Mouse (Mus musculus) MEL (cell line): ENCODE measurements around the gene D430041D05Rik.

ENCODE experiments used
- CHD2 ChIP-seq: IDR thresholded peaks from 2 replicates; pipeline ENCODE4 v1.6.1; 2011; ENCODE audit warnings: low read length, improper control_type of control experiment
- CTCF ChIP-seq, 3 experiments: IDR thresholded peaks in 2 of 3; conservative IDR thresholded peaks in 1 of 3; 2 replicates each; pipeline ENCODE4 v1.5.1; 2011 to 2012; ENCODE audit warnings: low read length in 3 of 3, low read depth in 2 of 3, mild to moderate bottlenecking in 2 of 3, improper control_type of control experiment in 1 of 3, inconsistent platforms in 1 of 3, mixed read lengths in 1 of 3, moderate library complexity in 1 of 3; ENCODE audit not compliant: control insufficient read depth in 1 of 3, insufficient read depth in 1 of 3, poor library complexity in 1 of 3, severe bottlenecking in 1 of 3
- EP300 ChIP-seq, 2 experiments: IDR thresholded peaks; 2 replicates each; pipeline ENCODE4 v1.6.1; 2011; ENCODE audit warnings: improper control_type of control experiment in 2 of 2, low read length in 2 of 2, low read depth in 1 of 2, mild to moderate bottlenecking in 1 of 2
- ETS1 ChIP-seq: IDR thresholded peaks from 2 replicates; pipeline ENCODE4 v1.6.1; 2012; ENCODE audit warnings: low read depth, mild to moderate bottlenecking, inconsistent platforms, low read length, improper control_type of control experiment, moderate library complexity
- HCFC1 ChIP-seq: IDR thresholded peaks from 2 replicates; pipeline ENCODE4 v1.6.1; 2012; ENCODE audit warnings: low read depth, mild to moderate bottlenecking, inconsistent platforms, low read length, improper control_type of control experiment, moderate library complexity
- JUND ChIP-seq: IDR thresholded peaks from 2 replicates; pipeline ENCODE4 v1.6.1; 2011; ENCODE audit warnings: low read depth, mild to moderate bottlenecking, improper control_type of control experiment, low read length
- KAT2A ChIP-seq: conservative IDR thresholded peaks from 2 replicates; pipeline ENCODE4 v1.6.1; 2012; ENCODE audit warnings: low read depth, low read length, improper control_type of control experiment, inconsistent platforms
- MAFK ChIP-seq: IDR thresholded peaks from 2 replicates; pipeline ENCODE4 v1.6.1; 2011; ENCODE audit warnings: low read depth, mild to moderate bottlenecking, low read length, improper control_type of control experiment, borderline replicate concordance
- MAX ChIP-seq: IDR thresholded peaks from 2 replicates; pipeline ENCODE4 v1.6.1; 2011; ENCODE audit warnings: low read length, improper control_type of control experiment
- POLR2A ChIP-seq, 2 experiments: IDR thresholded peaks; 2 replicates each; pipeline ENCODE4 v1.6.1; 2011 to 2012; ENCODE audit warnings: low read length in 2 of 2, mild to moderate bottlenecking in 2 of 2, control low read depth in 1 of 2, improper control_type of control experiment in 1 of 2, low read depth in 1 of 2, moderate library complexity in 1 of 2; ENCODE audit not compliant: control insufficient read depth in 1 of 2, insufficient read depth in 1 of 2, poor library complexity in 1 of 2
- POLR2AphosphoS2 ChIP-seq: IDR thresholded peaks from 2 replicates; pipeline ENCODE4 v1.6.1; 2011; ENCODE audit warnings: low read length, improper control_type of control experiment
- RCOR1 ChIP-seq: IDR thresholded peaks from 2 replicates; pipeline ENCODE4 v1.6.1; 2012; ENCODE audit warnings: low read depth, mild to moderate bottlenecking, inconsistent platforms, low read length, improper control_type of control experiment
- USF2 ChIP-seq, 2 experiments: IDR thresholded peaks; 2 replicates each; pipeline ENCODE4 v1.6.1; 2011 to 2012; ENCODE audit warnings: improper control_type of control experiment in 2 of 2, low read length in 2 of 2, borderline replicate concordance in 1 of 2, inconsistent platforms in 1 of 2, low read depth in 1 of 2, mild to moderate bottlenecking in 1 of 2; ENCODE audit not compliant: insufficient read depth in 1 of 2

DNA sequence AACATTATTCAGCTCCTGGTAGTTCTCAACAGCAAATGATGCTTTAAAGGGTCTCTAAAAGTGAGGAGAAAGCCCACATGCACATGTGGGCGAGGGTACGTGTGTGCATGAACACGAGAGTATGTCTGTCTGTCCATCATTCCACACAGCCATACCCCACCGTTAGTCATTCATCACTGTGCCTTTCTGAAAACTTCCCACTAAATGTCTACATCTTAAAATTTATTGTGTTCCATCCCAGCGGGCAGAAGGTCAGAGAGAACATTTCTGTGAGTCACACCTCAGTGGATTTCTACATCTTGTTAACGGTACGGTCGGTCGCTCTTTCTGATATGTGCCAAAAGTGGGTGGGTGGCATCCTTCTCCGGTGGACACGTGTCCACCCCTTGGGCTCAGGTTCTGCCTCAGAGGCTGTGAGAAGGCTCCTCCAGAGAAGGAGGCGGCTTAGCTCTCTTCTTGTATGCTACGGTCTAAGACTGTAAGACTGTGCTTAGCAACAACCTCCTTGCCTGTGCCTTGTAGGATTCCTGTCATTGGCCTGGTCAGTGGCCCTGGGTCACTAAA, 90.7 kb downstream of the D430041D05Rik start:
- TF ChIP-seq HCFC1 (no peak), EP300 (IDR thresholded peaks at IDR 0.05; ENCODE audit: low read depth in 1 of 2, low read length in 2 of 2) (no peak), POLR2A (IDR thresholded peaks at IDR 0.05; ENCODE audit: control insufficient read depth in 1 of 2, insufficient read depth in 1 of 2, low read depth in 1 of 2, low read length in 2 of 2, poor library complexity in 1 of 2) (no peak), KAT2A (no peak), POLR2AphosphoS2 (no peak), MAX (no peak), CTCF (IDR thresholded peaks at IDR 0.05 in 2 of 3, conservative IDR thresholded peaks at IDR 0.05 in 1 of 3; ENCODE audit: control insufficient read depth in 1 of 3, insufficient read depth in 1 of 3, low read depth in 2 of 3, low read length in 3 of 3, poor library complexity in 1 of 3, severe bottlenecking in 1 of 3) (no peak), USF2 (IDR thresholded peaks at IDR 0.05; ENCODE audit: borderline replicate concordance in 1 of 2, insufficient read depth in 1 of 2, low read depth in 1 of 2, low read length in 2 of 2) (no peak), ETS1 (no peak), CHD2 (no peak), MAFK (no peak), JUND (no peak), RCOR1 (no peak)
